Mouse (Mus musculus) frontal cortex, adult 2 months (tissue): ENCODE measurements around the gene Bahcc1. TPM values are rescaled to one million over a fixed set of nuclear protein-coding genes. Genes with fewer than 3 reads are reported as not detected.

Experiments
- DNase-seq, 2 experiments: peaks; one replicate each; pipeline ENCODE4 v3.0.0; 2022; ENCODE audit warnings: low spot score in 1 of 2; ENCODE audit errors: extremely low spot score in 1 of 2
- polyA plus RNA-seq: library from polyadenylated mRNA; depleted of rRNA; stranded (reverse); fragments of >200 nt; gene quantifications from 2 replicates; pipeline ENCODE4 v1.2.3, GENCODE M21; 2012

Bahcc1 gene
- polyA plus RNA-seq, 1 experiment: 16.9 TPM

GRCm38 (mm10) chr11:120240941-120241890 is 8.5 kb downstream of the Bahcc1 start:
- DNase-seq: peak in 1 of 2 experiments; percentile 47

- DNase-seq: no peak
These were observed 9.4 kb downstream of the Bahcc1 start for GRCm38 (mm10) chr11:120241981-120242725.

GRCm38 (mm10) chr11:120242726-120243530 is 10.2 kb downstream of the Bahcc1 start:
- DNase-seq: no peak

GRCm38 (mm10) chr11:120243531-120243820 is 10.7 kb downstream of the Bahcc1 start:
- no peak for DNase-seq

- no peak for DNase-seq
These were observed 15.5 kb downstream of the Bahcc1 start for GRCm38 (mm10) chr11:120248160-120248793.

GRCm38 (mm10) chr11:120248899-120249298 is 16.2 kb downstream of the Bahcc1 start:
- DNase-seq: no peak

GRCm38 (mm10) chr11:120250991-120251949 is 18.5 kb downstream of the Bahcc1 start:
- DNase-seq: no peak

- no peak for DNase-seq
These were observed 19.2 kb downstream of the Bahcc1 start for GRCm38 (mm10) chr11:120251950-120252308.

- no peak for DNase-seq
These were observed 19.7 kb downstream of the Bahcc1 start for GRCm38 (mm10) chr11:120252398-120252797.

GRCm38 (mm10) chr11:120252843-120253645 is 20.3 kb downstream of the Bahcc1 start:
- DNase-seq: no peak

GRCm38 (mm10) chr11:120253646-120254315 is 21.0 kb downstream of the Bahcc1 start:
- no peak for DNase-seq

GRCm38 (mm10) chr11:120254420-120254819 is 21.7 kb downstream of the Bahcc1 start:
- no peak for DNase-seq

- DNase-seq: peak in 1 of 2 experiments; percentile 59
These were observed 22.3 kb downstream of the Bahcc1 start for GRCm38 (mm10) chr11:120255038-120255437.

- DNase-seq: no peak
These were observed 22.8 kb downstream of the Bahcc1 start for GRCm38 (mm10) chr11:120255499-120255898.

GRCm38 (mm10) chr11:120256108-120256507 is 23.4 kb downstream of the Bahcc1 start:
- no peak for DNase-seq

GRCm38 (mm10) chr11:120256543-120256942 is 23.8 kb downstream of the Bahcc1 start:
- no peak for DNase-seq

- no peak for DNase-seq
These were observed 24.5 kb downstream of the Bahcc1 start for GRCm38 (mm10) chr11:120256981-120257820.
